Mouse (Mus musculus) erythroblast, embryonic 14.5 days (primary cell): ENCODE results near the gene Ccl7.

Experiments
- GATA1 ChIP-seq: IDR thresholded peaks from 2 replicates; pipeline ENCODE4 v1.6.1; 2012; ENCODE audit warnings: low read length, inconsistent platforms, mixed read lengths
- TAL1 ChIP-seq: IDR thresholded peaks from 3 replicates; pipeline ENCODE4 v1.6.1; 2012; ENCODE audit warnings: low read length, inconsistent platforms, mixed read lengths

- TF ChIP-seq GATA1: no peak
- TF ChIP-seq TAL1: no peak
Observed at GRCm38 (mm10) chr11:82030171-82030570, 15.3 kb upstream of the Ccl7 start.
